Mouse (Mus musculus) erythroblast, adult 5-6 weeks (primary cell): ENCODE data around the gene Col18a1. TPM values are rescaled to one million over a fixed set of nuclear protein-coding genes. Genes with fewer than 3 reads are reported as not detected.

Experiments used
- ATAC-seq: replicated peaks from 2 replicates; pipeline ENCODE4 v1.8.0; 2016; ENCODE audit warnings: moderate number of reproducible peaks, mild to moderate bottlenecking, moderate TSS enrichment, inconsistent platforms; ENCODE audit not compliant: poor library complexity, low FRiP score, severe bottlenecking
- total RNA-seq, 2 experiments: library from RNA; stranded (forward) in 1 of 2; stranded (reverse) in 1 of 2; fragments of 150-400 nt in 1 of 2; fragments of 200-764, 138-1000 nt in 1 of 2; gene quantifications; 2 replicates each; pipeline versions ENCODE4 v1.2.3 to v1.2.4; 2015 to 2017; ENCODE audit warnings: low replicate concordance in 2 of 2

Col18a1 gene
- total RNA-seq, 2 experiments from 2014 or later, result under 0.01 TPM; not detected in 1

DNA sequence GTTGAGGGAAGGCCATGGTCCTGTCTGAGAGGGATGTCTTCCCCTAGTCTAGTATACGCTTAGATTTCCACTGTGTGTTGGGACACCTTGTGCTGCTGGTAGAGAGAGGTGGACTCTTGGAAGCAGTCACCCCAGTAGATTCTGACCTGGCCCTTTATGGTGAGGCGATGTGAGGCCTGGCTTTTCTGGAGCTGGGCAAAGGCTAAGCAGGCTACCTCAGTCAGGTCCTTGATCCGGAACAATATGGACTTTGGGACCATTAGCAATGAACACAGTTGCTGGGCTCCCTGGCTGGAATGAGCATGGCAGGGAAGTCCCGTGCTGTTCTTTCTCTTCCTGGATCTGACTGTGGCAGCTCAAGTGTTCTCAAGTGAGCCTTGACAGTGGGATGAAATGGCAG, 136.6 kb downstream of the Col18a1 start:
- ATAC-seq, result no peak

DNA sequence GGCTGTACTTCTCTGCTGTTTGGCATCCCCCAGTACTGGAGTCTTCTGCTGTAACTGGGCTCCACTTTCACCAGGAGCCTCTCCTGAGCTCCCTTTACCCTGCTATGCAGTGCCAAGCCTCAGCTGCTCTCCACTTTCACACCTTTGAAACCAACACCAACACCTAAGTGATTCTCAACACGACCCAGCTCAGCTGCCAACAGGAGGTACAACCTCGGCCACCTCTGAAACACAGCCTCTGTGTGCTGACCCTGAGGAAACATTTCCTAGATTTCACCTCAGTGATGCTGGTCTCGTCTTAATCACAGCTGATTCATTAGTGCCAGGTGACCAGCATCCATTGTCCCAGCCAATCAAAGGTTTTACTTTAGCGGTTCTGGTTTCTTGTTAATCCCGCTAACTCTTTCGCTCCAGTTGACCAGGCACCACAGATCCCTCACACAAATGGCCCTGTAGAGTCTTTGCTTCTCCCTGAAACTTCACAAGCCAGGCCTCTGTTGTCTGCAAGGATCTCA, 137.5 kb downstream of the Col18a1 start:
- no peak for ATAC-seq

DNA sequence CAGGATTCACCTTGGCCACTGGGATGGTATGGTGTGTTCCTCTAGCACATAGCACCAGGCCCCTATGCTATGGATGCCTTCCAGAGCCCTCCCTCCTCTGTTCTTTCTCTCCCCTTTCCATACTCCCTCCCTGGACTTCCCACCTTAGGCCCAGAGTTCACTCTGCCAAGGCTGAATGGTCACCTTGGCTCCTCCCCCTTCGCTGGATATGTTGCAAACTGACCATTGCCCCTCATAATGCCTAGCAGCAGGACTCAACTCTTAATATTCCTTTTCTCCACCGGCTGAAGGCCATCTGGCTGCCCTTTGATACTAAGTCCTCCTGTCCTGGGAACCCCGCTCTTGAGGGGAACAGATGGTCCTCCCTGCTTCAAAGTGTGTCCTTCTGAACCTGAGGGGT, 139.4 kb downstream of the Col18a1 start:
- ATAC-seq, result no peak

- ATAC-seq, result no peak
These were observed 142.1 kb downstream of the Col18a1 start for GRCm38 (mm10) chr10:77024231-77024630.

GRCm38 (mm10) chr10:77022301-77023130, 143.8 kb downstream of the Col18a1 start:
- no peak for ATAC-seq

- peak; percentile 65 for ATAC-seq
These were observed 144.8 kb downstream of the Col18a1 start for GRCm38 (mm10) chr10:77021399-77022052.

- no peak for ATAC-seq
These were observed 148.7 kb downstream of the Col18a1 start for GRCm38 (mm10) chr10:77017662-77018061.

DNA sequence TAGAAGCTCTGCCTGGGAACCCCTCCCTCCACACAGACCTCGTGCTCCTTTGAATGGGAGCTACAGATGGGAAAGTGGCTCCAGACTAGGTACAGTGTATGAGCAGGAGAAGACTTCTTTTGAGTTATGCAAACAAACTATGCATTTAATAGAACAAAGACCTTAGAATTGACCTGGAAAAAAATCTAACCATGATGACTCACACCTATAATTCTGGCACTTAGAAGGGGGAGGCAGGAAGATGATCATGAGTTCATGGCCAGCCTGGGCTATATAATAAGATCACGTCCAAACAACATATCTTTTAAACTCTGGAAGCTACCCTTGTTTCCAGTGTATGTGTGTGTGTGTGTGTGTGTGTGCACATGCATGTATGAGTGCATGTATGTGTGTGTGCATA, 149.3 kb downstream of the Col18a1 start:
- no peak for ATAC-seq

DNA sequence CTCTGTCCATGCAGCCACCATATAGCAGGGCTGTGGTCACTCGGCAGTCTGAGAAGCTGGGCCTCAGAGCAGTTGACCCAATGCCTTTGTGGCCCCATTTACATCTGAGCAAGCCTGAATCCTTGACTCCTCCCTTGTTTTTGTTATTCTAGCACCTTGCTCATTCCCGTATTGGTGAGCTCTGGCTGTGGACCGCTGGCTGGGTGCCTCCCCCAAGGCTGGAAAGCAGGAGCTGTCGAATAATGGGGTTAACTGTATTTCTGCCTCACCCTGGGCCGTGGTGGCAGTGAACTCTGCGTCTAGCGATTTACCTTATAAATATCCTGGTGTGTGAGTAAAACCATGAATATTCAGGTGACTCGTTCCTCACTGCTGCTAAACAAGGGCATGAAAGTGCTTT, 149.8 kb downstream of the Col18a1 start:
- ATAC-seq, result no peak

- no peak for ATAC-seq
These were observed 150.3 kb downstream of the Col18a1 start for GRCm38 (mm10) chr10:77016080-77016479.

DNA sequence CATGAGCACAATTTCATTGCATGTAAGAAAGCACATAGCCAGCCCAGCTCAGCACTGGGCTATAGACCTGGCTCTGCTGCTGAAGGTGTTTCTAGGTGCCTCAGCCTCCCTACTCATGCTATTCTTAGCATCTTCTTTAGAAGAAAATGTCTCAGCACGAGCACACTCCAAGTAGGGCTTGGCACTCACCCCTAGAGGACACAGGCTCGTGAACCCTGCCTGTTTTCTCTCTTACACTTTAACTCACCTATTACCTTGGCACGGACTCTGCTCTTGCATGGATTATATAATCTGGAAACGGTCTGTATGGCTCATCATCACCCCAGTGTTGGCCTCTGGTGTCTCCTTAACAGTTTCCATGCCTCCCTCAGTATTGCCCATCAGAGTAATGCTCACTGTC, 154.7 kb downstream of the Col18a1 start:
- ATAC-seq, result no peak

GRCm38 (mm10) chr10:77008698-77009097, 157.7 kb downstream of the Col18a1 start:
- no peak for ATAC-seq

DNA sequence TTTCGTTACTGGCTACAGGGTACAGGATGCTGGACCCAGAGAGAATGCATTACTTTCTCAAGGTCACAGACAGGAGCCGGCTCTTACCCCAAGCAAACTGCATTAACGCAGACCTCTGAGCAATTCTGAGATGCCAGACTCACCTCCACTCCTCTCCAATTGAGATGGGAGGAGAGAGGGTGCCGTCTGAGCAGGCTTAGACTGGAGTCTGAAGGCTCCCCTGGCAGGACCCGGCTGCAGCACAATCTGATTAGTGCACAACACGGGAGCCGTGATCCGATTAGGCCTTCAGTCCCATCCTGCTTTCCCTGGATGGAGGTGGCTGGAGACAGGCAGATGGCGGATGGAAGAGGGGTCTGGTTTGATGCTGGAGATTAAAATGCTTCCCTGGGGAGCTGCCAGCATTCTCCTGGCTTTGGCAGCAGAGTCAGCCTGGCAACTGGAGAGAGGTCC, 158.2 kb downstream of the Col18a1 start:
- no peak for ATAC-seq

GRCm38 (mm10) chr10:77007433-77008108, 158.8 kb downstream of the Col18a1 start:
- no peak for ATAC-seq

DNA sequence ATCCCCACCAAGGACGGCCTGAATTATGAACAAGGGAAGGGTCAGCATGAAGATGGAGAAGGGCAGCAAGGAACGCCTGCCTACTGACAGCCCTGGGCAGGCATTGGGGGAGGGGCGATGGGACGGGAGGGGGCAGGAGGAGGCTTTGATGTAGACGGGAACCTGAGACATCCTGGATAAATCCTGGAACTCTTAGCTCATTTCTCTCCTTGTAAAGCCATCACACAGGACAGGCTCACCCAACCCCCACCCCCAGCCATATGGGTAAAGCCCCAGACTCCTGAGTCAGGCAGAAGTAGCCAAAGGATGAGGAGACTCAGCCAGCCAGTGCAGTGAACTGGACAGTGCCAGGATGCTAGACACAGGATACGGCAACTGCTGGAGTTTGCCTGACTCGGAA, 161.4 kb downstream of the Col18a1 start:
- ATAC-seq, result no peak

Other genes starting within 250 kb of the Col18a1 start
- not detected in 2 replicates for gene Pcbp3, start 204.7 kb downstream of the Col18a1 start, total RNA-seq (2015; ENCODE audit: low replicate concordance)
- 0.84 and 1.1 TPM in 2 replicates for gene Pcbp3, start 204.7 kb downstream of the Col18a1 start, total RNA-seq (2017; ENCODE audit: low replicate concordance)
- gene Slc19a1, start 134.3 kb downstream of the Col18a1 start, total RNA-seq (2015; ENCODE audit: low replicate concordance), result 0.58 and 3.6 TPM in 2 replicates
- 0.94 and 2.8 TPM in 2 replicates for gene Slc19a1, start 134.3 kb downstream of the Col18a1 start, total RNA-seq (2017; ENCODE audit: low replicate concordance)
- 0.77 and 2.9 TPM in 2 replicates for gene Pofut2, start 92.7 kb upstream of the Col18a1 start, total RNA-seq (2015; ENCODE audit: low replicate concordance)
- gene Pofut2, start 92.7 kb upstream of the Col18a1 start, total RNA-seq (2017; ENCODE audit: low replicate concordance), result 2.0 and 3.4 TPM in 2 replicates